Mouse (Mus musculus) c-Kit-negative CD71-positive TER-119-positive erythroid progenitor cells, embryonic 14.5 days (primary cell): ENCODE data around the gene Ankmy2.
"Not testable (repeated sequence)": the region's sequence is repeated elsewhere in the genome, so short reads cannot be mapped to it uniquely, and the experiment has no call there.

Source experiments
- DNase-seq: peaks from one replicate; pipeline ENCODE4 v3.0.0-alpha.2; 2013; ENCODE audit warnings: low read depth, low spot score

Gene Ankmy2

GRCm38 (mm10) chr12:36157638-36158308 is 859 bp downstream of the Ankmy2 start, which contains the start of gene Bzw2:
Gene Bzw2 (minus strand): TSS chr12:36158080.
- peak; percentile 36 for DNase-seq

DNA sequence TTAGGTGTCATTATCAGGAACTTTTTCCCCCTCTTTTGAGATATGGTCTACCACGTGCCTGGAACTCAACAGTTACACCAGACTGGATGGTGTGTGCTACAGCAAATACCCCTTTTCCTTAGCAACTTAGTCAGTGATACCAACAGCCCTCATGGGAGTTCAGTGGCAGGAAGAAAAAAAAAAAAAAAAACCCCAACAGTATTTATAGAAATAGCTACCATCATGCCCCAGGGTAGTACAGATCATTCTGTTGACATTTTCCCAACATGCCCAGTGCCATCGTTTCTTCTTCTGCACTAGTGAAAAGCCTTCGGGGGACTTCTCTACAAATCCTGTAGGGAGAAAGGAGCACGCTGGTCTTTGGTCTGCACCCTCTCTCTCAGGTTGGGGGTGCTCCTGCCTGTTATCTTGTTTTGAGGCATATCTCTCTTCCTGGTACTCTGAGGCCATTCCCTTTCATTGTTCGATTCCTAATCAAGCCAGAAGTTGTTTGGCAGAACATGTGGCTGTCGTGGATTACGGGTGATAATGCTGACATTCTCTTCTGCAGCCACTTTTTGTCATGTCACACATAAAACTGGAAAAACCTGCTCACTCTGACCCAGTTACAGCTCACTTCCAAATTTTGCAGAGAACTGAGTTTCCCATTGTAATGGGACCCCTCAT is 7.3 kb downstream of the Ankmy2 start:
- no peak for DNase-seq

DNA sequence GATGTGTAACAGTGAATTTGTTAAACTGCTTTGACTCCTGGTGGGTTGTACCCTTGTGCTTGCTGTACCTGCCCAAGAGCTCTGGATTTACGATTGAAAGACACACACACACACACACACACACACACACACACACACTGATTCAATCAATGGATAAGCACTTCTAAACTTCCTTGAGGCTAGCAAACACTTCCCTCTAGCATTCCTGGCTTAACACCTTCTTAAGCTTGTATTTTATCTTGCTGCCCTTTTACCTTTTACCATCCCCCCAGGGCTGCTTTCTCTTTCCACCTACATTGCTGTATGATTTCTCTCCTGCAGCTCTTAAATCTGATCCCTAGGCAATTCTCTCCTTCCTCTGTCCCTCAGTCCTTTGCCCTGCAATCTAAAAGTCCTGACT is 8.4 kb downstream of the Ankmy2 start:
- no peak for DNase-seq

GRCm38 (mm10) chr12:36177227-36177626 is 20.3 kb downstream of the Ankmy2 start:
- DNase-seq, result no peak

DNA sequence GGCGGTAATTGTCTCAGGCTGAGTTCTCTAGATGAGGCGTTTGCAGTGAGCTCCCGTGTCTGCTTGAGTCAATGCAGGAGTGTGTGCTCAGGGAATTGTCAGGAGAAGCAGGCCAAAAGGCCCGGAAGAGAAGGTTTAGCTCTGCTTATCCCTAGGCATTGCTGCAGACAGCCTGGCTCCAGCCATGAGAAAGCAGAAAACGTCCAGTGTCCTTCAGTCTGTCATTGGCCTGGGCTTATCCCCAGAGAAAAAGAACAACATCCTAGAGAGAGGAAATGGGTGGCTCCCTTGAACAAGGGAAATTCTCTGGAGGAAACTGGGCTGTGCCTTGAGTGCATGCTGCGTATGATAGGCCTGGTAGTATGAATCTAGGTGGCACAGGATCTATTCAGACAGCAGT is 25.7 kb downstream of the Ankmy2 start:
- no peak for DNase-seq

DNA sequence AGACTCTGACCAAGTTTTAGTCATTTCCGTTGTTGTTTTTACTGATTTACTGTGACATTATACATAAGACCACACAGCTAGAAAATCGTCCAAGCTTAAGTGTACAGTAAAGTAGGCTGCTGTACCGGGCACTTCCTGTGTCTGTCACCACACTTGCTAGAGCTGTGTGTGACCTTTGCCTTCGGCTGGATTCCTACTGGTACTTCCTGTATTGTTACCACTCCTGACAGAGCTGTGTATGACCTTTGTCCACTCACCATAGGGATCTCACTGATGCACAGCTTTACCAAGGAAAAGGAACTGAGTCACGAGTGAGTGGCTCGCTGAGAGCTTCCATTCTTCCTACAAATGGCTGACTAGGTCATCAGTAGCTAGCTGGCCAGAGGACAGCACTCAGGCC is 30.2 kb downstream of the Ankmy2 start:
- no peak for DNase-seq

GRCm38 (mm10) chr12:36189610-36190009 is 32.7 kb downstream of the Ankmy2 start:
- no peak for DNase-seq

GRCm38 (mm10) chr12:36190343-36190742 is 33.4 kb downstream of the Ankmy2 start:
- no peak for DNase-seq

DNA sequence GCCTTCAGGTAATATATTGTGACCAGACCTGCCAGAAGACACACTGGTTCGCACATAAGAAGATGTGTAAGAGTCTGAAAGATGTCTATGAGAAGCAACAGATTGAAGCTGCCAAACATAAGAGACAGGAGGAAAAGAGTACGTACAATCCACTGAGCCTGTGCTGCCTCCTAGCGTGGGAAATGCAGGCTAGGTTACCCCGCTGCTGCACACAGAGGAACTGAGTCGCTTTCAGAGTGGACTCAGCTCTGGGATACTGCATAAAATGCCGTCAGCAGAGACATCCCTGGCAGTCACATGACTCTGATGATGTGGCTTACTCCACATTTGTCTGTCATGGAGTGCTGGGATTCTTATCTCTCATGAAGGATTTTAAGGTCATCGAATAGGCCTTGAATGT is 38.1 kb downstream of the Ankmy2 start:
- DNase-seq, result no peak

DNA sequence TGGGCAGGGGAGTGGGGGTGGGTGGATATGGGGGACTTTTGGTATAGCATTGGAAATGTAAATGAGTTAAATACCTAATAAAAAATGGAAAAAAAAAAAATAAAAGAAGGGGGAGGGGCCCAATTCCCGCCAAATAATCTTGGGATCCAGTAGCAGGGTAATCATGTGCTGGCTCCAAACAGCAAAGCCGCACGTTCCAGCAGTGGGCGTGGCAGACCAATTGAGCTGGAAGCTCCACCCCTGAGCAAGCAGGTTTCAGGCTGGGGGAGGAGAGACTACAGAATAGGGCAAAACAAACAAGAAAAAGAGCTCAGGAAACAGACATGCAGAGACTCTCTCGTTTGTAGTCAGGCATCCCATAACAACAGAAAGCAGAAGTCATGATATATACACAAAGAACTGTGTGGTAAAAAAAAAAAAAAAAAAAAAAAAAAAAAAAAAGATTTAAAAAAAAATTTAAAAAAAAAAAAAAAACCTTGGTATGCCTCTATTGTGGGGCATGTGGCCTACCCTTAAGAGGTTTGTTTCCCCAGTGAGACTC is 48.7 kb downstream of the Ankmy2 start:
- DNase-seq, result not testable (repeated sequence)

DNA sequence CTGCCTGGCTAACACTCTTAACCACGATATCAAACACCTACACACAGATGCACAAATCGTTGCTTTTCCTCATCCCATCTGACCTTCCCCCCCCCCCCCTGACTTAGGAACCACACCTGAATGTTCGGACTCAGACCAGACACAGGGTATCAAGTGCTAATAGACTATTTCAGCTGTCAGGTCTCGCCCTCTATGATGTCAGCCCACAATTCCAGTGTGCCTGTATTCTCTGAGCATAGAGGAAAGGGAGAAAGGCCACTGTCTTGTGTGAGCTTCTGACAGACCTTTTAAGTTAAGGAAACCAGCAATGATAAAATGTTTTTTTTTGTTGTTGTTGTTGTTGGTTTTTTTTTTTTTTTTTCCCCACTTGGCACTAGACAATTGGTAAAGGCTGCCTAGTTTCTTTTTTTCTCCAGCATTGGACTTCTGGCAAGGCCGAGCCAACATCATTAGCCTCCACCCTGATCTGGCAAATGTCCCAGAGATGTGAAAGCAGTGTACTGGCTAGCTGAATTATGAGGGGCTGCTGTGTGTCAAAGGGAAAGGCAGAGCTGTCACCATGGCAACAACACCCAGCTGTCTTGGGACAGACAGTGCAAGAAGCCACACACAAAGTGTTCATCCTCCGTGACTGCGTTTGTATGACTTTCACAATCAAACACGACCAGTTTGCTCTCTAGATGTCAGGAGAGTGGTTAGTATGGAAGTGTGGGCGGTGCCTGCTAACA is 50.3 kb downstream of the Ankmy2 start:
- DNase-seq, result no peak

DNA sequence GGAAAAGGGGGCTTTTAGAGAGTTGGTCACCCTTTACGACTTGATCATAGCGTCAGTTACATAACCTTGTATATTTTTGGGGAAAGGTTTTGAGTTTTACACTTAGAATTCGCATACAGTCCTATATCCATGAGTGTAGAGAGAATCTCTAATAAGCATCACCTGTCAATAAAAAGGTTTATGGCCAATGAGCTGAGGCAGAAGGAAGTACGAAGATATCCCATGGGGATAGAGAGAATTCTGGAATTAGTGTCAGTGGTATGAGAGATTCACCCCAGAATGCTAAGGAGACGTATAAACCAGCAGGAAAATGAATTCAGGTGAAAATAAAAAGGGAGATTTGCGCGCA is 50.9 kb downstream of the Ankmy2 start:
- DNase-seq, result no peak

DNA sequence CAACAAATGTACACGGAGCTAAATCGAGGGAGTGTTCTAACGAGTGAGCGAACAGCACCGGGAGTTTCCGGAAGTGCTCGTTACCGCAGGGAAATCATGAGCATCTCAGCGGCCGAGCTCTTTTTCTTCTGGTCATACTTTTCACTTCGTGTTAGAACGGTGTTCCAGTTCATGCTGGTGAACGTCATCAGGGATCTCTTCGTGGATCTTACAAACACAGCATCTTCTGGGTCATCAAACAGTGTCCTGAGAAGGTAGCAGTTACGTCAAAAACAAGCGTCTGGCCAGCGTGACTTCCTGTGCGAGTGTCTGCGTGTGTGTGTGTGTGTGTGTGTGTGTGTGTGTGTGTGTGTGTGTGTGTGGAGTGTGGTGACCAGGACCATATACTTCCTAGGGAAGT is 51.5 kb downstream of the Ankmy2 start:
- no peak for DNase-seq

DNA sequence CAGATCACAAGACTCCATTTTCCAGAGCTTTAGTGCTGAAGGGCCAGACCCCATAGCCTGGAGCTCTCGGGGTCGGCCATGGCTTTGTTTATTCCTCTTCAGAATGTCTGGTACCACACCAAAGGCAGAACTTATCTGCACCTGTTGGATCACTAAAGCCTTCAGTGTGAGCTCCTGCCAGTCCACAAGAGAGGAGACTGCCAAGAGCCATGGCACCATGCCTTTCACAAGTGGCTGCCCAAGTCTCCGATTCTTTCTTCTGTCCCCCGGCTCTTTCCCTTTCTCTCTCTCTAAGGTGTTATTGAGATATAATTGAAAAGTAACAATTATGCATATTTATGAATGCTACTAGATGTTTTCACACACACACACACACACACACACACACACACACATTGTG is 53.2 kb downstream of the Ankmy2 start:
- DNase-seq, result no peak

- DNase-seq, result no peak
These were observed 57.7 kb downstream of the Ankmy2 start for GRCm38 (mm10) chr12:36214389-36215148.

DNA sequence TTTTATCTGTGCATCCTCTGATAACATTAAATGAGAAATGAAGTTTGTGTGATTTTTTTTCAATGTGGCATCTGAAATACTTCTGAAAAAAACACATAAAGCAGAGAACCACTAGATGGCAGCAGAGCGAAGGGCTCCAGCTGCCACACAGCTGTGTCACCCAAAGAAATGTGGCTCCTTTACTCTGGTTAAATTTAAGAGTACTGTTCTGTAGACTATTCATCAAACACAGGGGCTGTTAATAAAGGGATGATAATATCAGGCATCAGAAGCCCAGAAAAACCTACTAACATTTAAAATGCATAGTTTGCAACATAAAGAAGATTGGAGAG is 58.2 kb downstream of the Ankmy2 start:
- peak; percentile 3 for DNase-seq

- DNase-seq, result no peak
These were observed 59.3 kb downstream of the Ankmy2 start for GRCm38 (mm10) chr12:36216230-36216629.

DNA sequence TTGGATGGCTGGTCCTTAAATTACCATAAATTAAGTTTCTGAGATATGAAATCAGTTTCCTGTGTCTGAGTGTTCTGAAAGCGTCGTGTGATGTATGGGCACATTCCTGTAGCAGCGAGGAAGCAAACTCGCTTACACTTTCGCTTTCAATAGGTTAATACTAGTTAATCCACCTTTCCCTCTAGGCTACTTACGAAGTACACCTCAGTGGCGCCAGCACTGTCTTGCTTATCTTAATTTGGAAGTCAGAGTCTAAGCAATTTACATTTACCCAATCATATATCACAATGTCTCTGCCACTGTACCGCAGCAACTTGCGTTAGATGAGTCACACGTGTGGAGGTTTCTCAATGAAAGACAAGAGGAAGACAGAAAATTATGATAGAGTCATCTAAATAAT is 60.0 kb downstream of the Ankmy2 start:
- DNase-seq, result no peak

DNA sequence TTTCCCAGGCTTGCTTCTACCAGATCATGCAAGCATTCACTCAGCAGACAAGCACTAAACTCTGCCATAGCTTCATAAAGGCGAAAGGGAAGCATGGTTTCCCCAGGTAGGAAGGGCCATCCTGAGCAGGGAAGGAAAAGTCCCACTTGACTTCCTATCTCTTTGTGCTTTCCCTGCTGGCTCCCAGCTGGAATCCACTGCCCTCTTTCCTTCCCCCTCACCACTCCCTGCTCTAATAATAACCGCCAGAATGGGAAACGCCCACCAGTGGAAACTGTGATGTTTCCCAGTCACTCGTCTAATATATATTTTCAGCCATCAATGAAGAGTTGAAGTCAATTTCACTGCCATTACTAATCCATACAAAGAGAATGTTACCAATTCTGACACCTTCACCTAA is 67.5 kb downstream of the Ankmy2 start:
- DNase-seq, result no peak

DNA sequence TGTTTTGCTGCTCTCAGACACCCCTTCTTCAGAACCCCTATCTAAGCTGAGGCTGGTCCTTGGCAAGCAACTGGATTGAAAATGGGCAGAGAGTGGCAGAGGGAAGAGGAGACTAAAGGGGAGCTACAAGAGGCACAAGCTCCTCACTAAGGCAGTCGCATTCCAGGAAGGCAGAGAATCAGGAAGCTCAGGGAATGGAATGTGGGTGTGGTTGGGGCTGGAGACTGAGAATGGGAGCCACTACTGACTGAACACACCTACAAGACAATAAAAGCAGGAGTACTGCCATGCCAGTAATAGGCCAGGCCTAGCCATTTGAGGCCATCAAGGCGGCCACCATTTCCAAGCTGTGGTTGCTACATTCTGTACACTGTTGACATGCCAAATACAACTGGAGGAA is 74.5 kb downstream of the Ankmy2 start:
- no peak for DNase-seq

GRCm38 (mm10) chr12:36241171-36241570 is 84.3 kb downstream of the Ankmy2 start:
- no peak for DNase-seq
